Mouse (Mus musculus): Measurements from ENCODE around the gene Agap1.

DNA sequence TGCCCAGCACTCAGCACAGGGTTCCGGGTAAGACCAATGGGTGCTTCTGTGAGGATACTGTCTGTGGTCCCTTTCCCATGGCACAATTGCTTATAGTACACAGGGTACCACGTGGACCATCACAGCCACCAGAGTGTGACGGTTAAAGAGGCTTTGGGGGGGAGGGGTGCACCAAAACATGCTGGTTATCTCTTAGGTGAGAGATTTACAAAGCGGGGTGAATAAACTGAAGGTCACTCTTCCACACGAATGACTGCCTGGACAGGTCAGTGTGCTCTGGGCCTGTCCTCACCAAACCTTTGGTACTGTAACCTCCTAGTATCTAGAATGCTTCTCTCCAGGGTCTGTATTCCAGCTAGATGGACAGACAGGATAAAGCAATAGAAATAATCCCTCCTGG is 441.2 kb downstream of the Agap1 start:
- TF ChIP-seq POLR2A (IDR thresholded peaks at IDR 0.05; ENCODE audit: extremely low read depth, insufficient read depth, low read length) (no peak), CTCF (IDR thresholded peaks at IDR 0.05; ENCODE audit: extremely low read depth, insufficient read depth, low read length) (no peak)

All from cortical plate, adult 2 months (tissue).